10 mouse cellular contexts compared by ENCODE assay signal in genomic region chr8:79488861-79489260, GRCm38 (mm10).
DNase-seq lines count a peak whose midpoint lies in the region; ATAC-seq and TF ChIP-seq lines count a peak whose summit lies in the region.
"Had no signal": no experiment of that assay in that cellular context is flagged by ENCODE, and none has a peak within 500 bp of the region (broad histone marks: within the 10 kb centered on the region; RNA-seq: fewer than 3 reads in every experiment).

No protein-coding gene starts in this region.

- no peak overlapping the region for H3K4me2 ChIP-seq in intestine, embryonic 14.5 days (ENCODE audit: low read length)
- no peak overlapping the region for H3K4me2 ChIP-seq in intestine, embryonic 16.5 days (ENCODE audit: low read depth, low read length)
- H3K4me2 ChIP-seq: hindbrain, embryonic 15.5 days; midbrain, embryonic 12.5 days had no signal

- peaks cover 6% of the 10 kb centered on the region; the same call in 1 of the 2 replicates for H3K4me1 ChIP-seq in intestine, embryonic 14.5 days (replicated peaks; ENCODE audit: control insufficient read depth, insufficient read depth, low read length)
- peaks cover 5% of the 10 kb centered on the region; the same call in 1 of the 2 replicates for H3K4me1 ChIP-seq in intestine, embryonic 16.5 days (ENCODE audit: control insufficient read depth, insufficient read depth, low read length)
- no peaks in the 10 kb centered on the region for H3K4me1 ChIP-seq in thymus, adult 2 months (replicated peaks; ENCODE audit: control insufficient read depth, insufficient read depth, low read length)
- H3K4me1 ChIP-seq: hindbrain, embryonic 15.5 days had no signal

- 77% methylated on average over 2 of the region's 2 CpGs for WGBS in intestine, embryonic 14.5 days
- 75% methylated on average over 2 of the region's 2 CpGs for WGBS in intestine, embryonic 16.5 days
- 77% methylated on average over 2 of the region's 2 CpGs for WGBS in thymus, adult 2 months

- no peak for TF ChIP-seq CTCF in thymus, adult 2 months (IDR thresholded peaks at IDR 0.05; ENCODE audit: borderline replicate concordance, control insufficient read depth, extremely low read depth, insufficient read depth, low read length, poor library complexity)

- H3K9ac ChIP-seq in intestine, embryonic 14.5 days (ENCODE audit: low read length), result no peak overlapping the region
- H3K9ac ChIP-seq in intestine, embryonic 16.5 days (ENCODE audit: low read depth, low read length), result no peak overlapping the region
- H3K9ac ChIP-seq: hindbrain, embryonic 15.5 days; midbrain, embryonic 12.5 days had no signal

- no peaks in the 10 kb centered on the region for H3K36me3 ChIP-seq in intestine, embryonic 14.5 days (ENCODE audit: control insufficient read depth, insufficient read depth, low read length)
- no peaks in the 10 kb centered on the region for H3K36me3 ChIP-seq in intestine, embryonic 16.5 days (ENCODE audit: control insufficient read depth, insufficient read depth, low read length)
- H3K36me3 ChIP-seq in thymus, adult 2 months (ENCODE audit: control insufficient read depth, insufficient read depth, low read length), result no peaks in the 10 kb centered on the region
- H3K36me3 ChIP-seq: hindbrain, embryonic 15.5 days; midbrain, embryonic 12.5 days had no signal

- DNase-seq in intestine, embryonic 14.5 days (ENCODE audit: low spot score), result peak; percentile 52
- DNase-seq in thymus, adult 2 months, result peak; percentile 48
- DNase-seq in thymus, adult 18-20 months, result no peak
- peak; percentile 32 for DNase-seq in heart, postnatal 4 days
- DNase-seq in thymus, postnatal 14 days, result peak; percentile 52
- no peak for DNase-seq in urinary bladder, adult 18-20 months (ENCODE audit: low spot score in 2 of 2)
- DNase-seq in spleen, postnatal 36 days (ENCODE audit: low spot score in 2 of 2), result no peak

- ATAC-seq in intestine, embryonic 14.5 days (replicated peaks; ENCODE audit: low FRiP score, low TSS enrichment, low read depth), result no peak
- ATAC-seq in intestine, embryonic 16.5 days, result no peak

- no peak overlapping the region for H3K4me3 ChIP-seq in intestine, embryonic 14.5 days (ENCODE audit: low read depth, low read length)
- H3K4me3 ChIP-seq in intestine, embryonic 16.5 days (ENCODE audit: low read length), result no peak overlapping the region
- no peak overlapping the region for H3K4me3 ChIP-seq in thymus, adult 2 months (ENCODE audit: control insufficient read depth, insufficient read depth, low read length)
- H3K4me3 ChIP-seq: hindbrain, embryonic 15.5 days; midbrain, embryonic 12.5 days had no signal

- no peak for TF ChIP-seq POLR2A in thymus, adult 2 months (IDR thresholded peaks at IDR 0.05; ENCODE audit: control insufficient read depth, extremely low read depth, insufficient read depth, low read length, poor library complexity)

- H3K27me3 ChIP-seq in intestine, embryonic 14.5 days (replicated peaks; ENCODE audit: control insufficient read depth, insufficient read depth, low read length), result no peaks in the 10 kb centered on the region
- no peaks in the 10 kb centered on the region for H3K27me3 ChIP-seq in intestine, embryonic 16.5 days (replicated peaks; ENCODE audit: control insufficient read depth, insufficient read depth, low read length)
- no peaks in the 10 kb centered on the region for H3K27me3 ChIP-seq in thymus, adult 2 months (ENCODE audit: control insufficient read depth, insufficient read depth, low read length)
- H3K27me3 ChIP-seq: hindbrain, embryonic 15.5 days; midbrain, embryonic 12.5 days had no signal

- no peak overlapping the region for H3K27ac ChIP-seq in intestine, embryonic 14.5 days (ENCODE audit: low read depth)
- H3K27ac ChIP-seq in intestine, embryonic 16.5 days (ENCODE audit: low read length), result no peak overlapping the region
- H3K27ac ChIP-seq in thymus, adult 2 months (ENCODE audit: control insufficient read depth, insufficient read depth, low read length), result no peak overlapping the region
- H3K27ac ChIP-seq: hindbrain, embryonic 15.5 days; midbrain, embryonic 12.5 days had no signal

- no peaks in the 10 kb centered on the region for H3K9me3 ChIP-seq in intestine, embryonic 14.5 days (ENCODE audit: control insufficient read depth, low read length)
- H3K9me3 ChIP-seq in intestine, embryonic 16.5 days (ENCODE audit: control insufficient read depth, low read length), result no peaks in the 10 kb centered on the region
- H3K9me3 ChIP-seq: hindbrain, embryonic 15.5 days; midbrain, embryonic 12.5 days had no signal

Comparison
In these comparisons a context has a peak if more than half of its experiments do, and no peak if none do; other contexts are left out.
1. DNase-seq: peak in intestine, embryonic 14.5 days (single experiment), thymus, adult 2 months (single experiment), heart, postnatal 4 days (single experiment) and thymus, postnatal 14 days (single experiment); none in thymus, adult 18-20 months (0 of 2), urinary bladder, adult 18-20 months (0 of 2) and spleen, postnatal 36 days (0 of 2).